Mouse (Mus musculus) E14TG2a.4 (cell line): ENCODE measurements around the gene Fbxo11.

Experiments used
- CTCF ChIP-seq: conservative IDR thresholded peaks from 2 replicates; pipeline ENCODE4 v1.5.1; 2014; ENCODE audit warnings: low read length
- NANOG ChIP-seq: IDR thresholded peaks from 2 replicates; pipeline ENCODE4 v1.6.1; 2014; ENCODE audit warnings: borderline replicate concordance, low read length, mixed read lengths
- POU5F1 ChIP-seq: IDR thresholded peaks from 2 replicates; pipeline ENCODE4 v1.6.1; 2014; ENCODE audit warnings: low read length, borderline replicate concordance

DNA sequence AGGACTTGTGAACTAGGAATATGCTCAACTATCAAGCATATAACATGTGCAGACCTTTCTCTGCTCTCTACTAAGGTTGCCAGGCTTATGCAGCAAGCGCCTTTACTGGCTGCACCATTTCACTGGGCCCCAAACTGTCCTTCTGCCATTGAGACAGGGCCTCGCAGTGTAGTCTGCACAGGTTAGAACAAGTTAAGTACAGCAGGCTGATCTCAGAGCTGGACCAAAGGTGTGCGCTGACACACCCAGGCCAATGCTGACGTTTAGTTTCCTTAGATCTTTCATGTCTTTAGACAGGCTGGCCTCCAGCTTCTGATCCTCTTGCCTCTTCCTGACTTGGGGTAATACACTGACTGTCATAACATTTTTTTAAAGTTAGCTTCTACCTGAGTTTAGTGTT lies 67.3 kb downstream of the Fbxo11 start:
- TF ChIP-seq CTCF (no peak), NANOG (no peak), POU5F1 (no peak)
